Mouse (Mus musculus) heart, adult 2 months (tissue): ENCODE results near the gene Unc119b.
"Not testable (repeated sequence)": the region's sequence is repeated elsewhere in the genome, so short reads cannot be mapped to it uniquely, and the experiment has no call there.

Experiments
- CTCF ChIP-seq: fragments of 200-600 bp; IDR thresholded peaks from 2 replicates; pipeline ENCODE4 v1.8.1; 2022; ENCODE audit warnings: antibody characterized with exemption, mild to moderate bottlenecking, moderate library complexity
- EP300 ChIP-seq: fragments of 200-500 bp; IDR thresholded peaks from 2 replicates; pipeline ENCODE4 v1.6.1; 2011; ENCODE audit warnings: low read depth, low read length, control low read depth; ENCODE audit not compliant: insufficient read depth
- POLR2A ChIP-seq: fragments of 200-500 bp; IDR thresholded peaks from 2 replicates; pipeline ENCODE4 v1.6.1; 2011; ENCODE audit warnings: mild to moderate bottlenecking, low read depth, low read length, control low read depth; ENCODE audit not compliant: insufficient read depth

DNA sequence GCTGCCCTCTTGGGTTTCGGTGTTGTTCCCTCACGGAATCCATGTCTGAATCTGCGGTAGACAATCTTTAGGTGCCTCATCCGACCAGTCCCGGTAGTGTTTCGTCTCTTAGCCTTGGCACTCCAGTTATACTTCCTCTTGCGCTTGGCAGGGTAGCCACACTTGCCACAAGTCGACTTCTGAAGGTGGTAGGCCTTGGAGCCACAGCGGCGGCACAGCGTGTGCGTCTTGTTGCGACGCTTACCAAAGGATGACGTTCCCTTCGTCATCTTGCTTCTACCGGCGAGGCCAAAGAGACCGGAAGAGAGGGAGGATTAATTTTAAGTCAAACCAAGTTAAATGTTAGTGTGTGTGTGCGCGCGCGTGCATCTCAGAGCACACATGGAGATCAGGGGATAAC, 31.5 kb downstream of the Unc119b start:
- not testable (repeated sequence) for TF ChIP-seq CTCF, POLR2A, EP300
